Mouse (Mus musculus): Measurements from ENCODE around the gene Jmjd1c.

DNA sequence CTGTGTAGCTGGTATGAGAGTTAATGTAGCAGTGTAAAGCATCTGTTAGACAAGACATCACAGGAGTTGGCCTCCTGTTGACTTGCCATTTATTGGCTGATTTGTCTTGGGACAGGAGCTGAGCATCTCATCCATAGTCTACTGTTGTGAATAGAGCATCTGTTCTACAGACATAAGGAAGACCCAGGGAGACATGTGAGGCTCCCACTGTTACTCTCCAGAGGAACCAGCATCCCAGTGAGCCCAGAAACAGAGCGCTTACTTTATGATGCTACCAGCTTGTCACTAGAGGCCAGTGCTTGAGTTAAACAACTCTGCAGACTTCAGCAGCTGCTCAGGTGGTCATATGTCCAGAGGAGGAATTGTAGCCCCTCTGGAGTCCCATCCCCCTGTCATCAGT is 157.2 kb downstream of the Jmjd1c start:
- TF ChIP-seq POLR2A (IDR thresholded peaks at IDR 0.05; ENCODE audit: borderline replicate concordance, extremely low read depth, insufficient read depth, insufficient read length, poor library complexity, severe bottlenecking) (no peak), CTCF (IDR thresholded peaks at IDR 0.05; ENCODE audit: borderline replicate concordance, extremely low read depth, insufficient read depth, insufficient read length) (no peak)

Data from brain, embryonic 14.5 days (tissue).